Mouse (Mus musculus) lung, embryonic 16.5 days (tissue): ENCODE measurements at regions not wholly inside any gene's neighbourhood (a gene's known extent, or its start where the extent isn't known, plus 50 kb on each side); places are given as distances from the start of the nearest gene placed in this dataset.
"Not testable (repeated sequence)": the region's sequence is repeated elsewhere in the genome, so short reads cannot be mapped to it uniquely, and the experiment has no call there.

Source experiments
- ATAC-seq: fragments of 200-750 bp; cut with Nextera tagmentation; 2 replicates; pipeline ENCODE4 v1.8.0; 2017; ENCODE audit warnings: low read depth, mild to moderate bottlenecking, moderate library complexity
- H3K27ac ChIP-seq: fragments of 300-500 bp; sonication (generic); 2 replicates; pipeline ENCODE4 v1.5.1; 2014; ENCODE audit warnings: mild to moderate bottlenecking, control low read depth, low read length
- H3K27me3 ChIP-seq: fragments of 300-500 bp; sonication (generic); 2 replicates; pipeline ENCODE4 v1.6.1; 2014; ENCODE audit warnings: low read depth, low read length, mixed read lengths; ENCODE audit not compliant: control insufficient read depth, insufficient read depth
- H3K36me3 ChIP-seq: fragments of 300-500 bp; sonication (generic); 2 replicates; pipeline ENCODE4 v1.6.1; 2014; ENCODE audit warnings: low read length; ENCODE audit not compliant: control insufficient read depth, insufficient read depth
- H3K4me1 ChIP-seq: fragments of 300-500 bp; sonication (generic); replicated peaks from 2 replicates; pipeline ENCODE4 v1.6.1; 2014; ENCODE audit warnings: low read length, mixed read lengths; ENCODE audit not compliant: control insufficient read depth, insufficient read depth
- H3K4me2 ChIP-seq: fragments of 300-500 bp; sonication (generic); 2 replicates; pipeline ENCODE4 v1.6.1; 2014; ENCODE audit warnings: low read depth, low read length, control low read depth
- H3K4me3 ChIP-seq: fragments of 300-500 bp; sonication (generic); 2 replicates; pipeline ENCODE4 v1.5.1; 2014; ENCODE audit warnings: mild to moderate bottlenecking, low read length, control low read depth
- H3K9ac ChIP-seq: fragments of 300-500 bp; sonication (generic); 2 replicates; pipeline ENCODE4 v1.6.1; 2014; ENCODE audit warnings: low read length, control low read depth
- H3K9me3 ChIP-seq: fragments of 300-500 bp; sonication (generic); 2 replicates; pipeline ENCODE4 v1.6.1; 2016; ENCODE audit warnings: low read length; ENCODE audit not compliant: control insufficient read depth
- WGBS: fragments of 180-500 bp; shearing (Covaris S2); extraction: QIAGEN DNeasy Blood & Tissue Kit; methylation state at CpG from one replicate; pipeline ENCODE4 v1.1.7; 2014; 5-methylcytosine and 5-hydroxymethylcytosine counted together

- Histone ChIP-seq H3K36me3 (no peaks in the 10 kb centered on the region), H3K9ac (no peak overlapping the region), H3K4me1 (no peaks in the 10 kb centered on the region), H3K9me3 (no peaks in the 10 kb centered on the region), H3K4me3 (no peak overlapping the region), H3K4me2 (no peak overlapping the region), H3K27ac (no peak overlapping the region), H3K27me3 (no peaks in the 10 kb centered on the region)
- 93% methylated on average over 4 of the region's 4 CpGs for WGBS
- no peak for ATAC-seq
Observed at GRCm38 (mm10) chr11:121894801-121895200, 64.8 kb downstream of the Ptchd3 start.

- H3K9me3 ChIP-seq, H3K4me1 ChIP-seq, H3K9ac ChIP-seq, ATAC-seq, H3K27me3 ChIP-seq, H3K4me3 ChIP-seq, H3K36me3 ChIP-seq, H3K4me2 ChIP-seq, H3K27ac ChIP-seq: not testable (repeated sequence)
- 70% methylated on average over 6 of the region's 6 CpGs for WGBS
Observed at GRCm38 (mm10) chr11:121904393-121904792, 74.3 kb downstream of the Ptchd3 start.

GRCm38 (mm10) chr11:121924631-121925030, 94.6 kb downstream of the Ptchd3 start:
- not testable (repeated sequence) for H3K4me1 ChIP-seq, H3K27ac ChIP-seq, ATAC-seq, H3K4me3 ChIP-seq, H3K9ac ChIP-seq, H3K36me3 ChIP-seq, H3K4me2 ChIP-seq, H3K9me3 ChIP-seq, H3K27me3 ChIP-seq
- WGBS: 83% methylated on average over 10 of the region's 10 CpGs

GRCm38 (mm10) chr11:121925043-121925442, 95.0 kb downstream of the Ptchd3 start:
- not testable (repeated sequence) for H3K9me3 ChIP-seq, H3K4me1 ChIP-seq, H3K27me3 ChIP-seq, H3K36me3 ChIP-seq, H3K4me3 ChIP-seq, H3K27ac ChIP-seq, ATAC-seq, H3K9ac ChIP-seq
- WGBS: 42% methylated on average over 15 of the region's 16 CpGs
- H3K4me2 ChIP-seq: 0 out of 2 replicates have a peak overlapping the region, but pooled peaks have one; percentile 7

- H3K27me3 ChIP-seq, H3K9ac ChIP-seq, H3K4me1 ChIP-seq, H3K27ac ChIP-seq, H3K9me3 ChIP-seq, H3K36me3 ChIP-seq, H3K4me3 ChIP-seq, H3K4me2 ChIP-seq: not testable (repeated sequence)
- WGBS: 43% methylated on average over 6 of the region's 6 CpGs
- peak; percentile 17; the same call in 1 of the 2 replicates for ATAC-seq
Observed at GRCm38 (mm10) chr11:121951726-121952125, 121.7 kb downstream of the Ptchd3 start.

GRCm38 (mm10) chr11:121956367-121957235, 126.6 kb downstream of the Ptchd3 start:
- not testable (repeated sequence) for H3K4me1 ChIP-seq, H3K27me3 ChIP-seq, ATAC-seq, H3K36me3 ChIP-seq, H3K9me3 ChIP-seq, H3K27ac ChIP-seq
- peak overlapping the region; percentile 35 for H3K4me3 ChIP-seq
- 0 out of 2 replicates have a peak overlapping the region, but pooled peaks have one; percentile 35 for H3K9ac ChIP-seq
- peak overlapping the region; percentile 44 for H3K4me2 ChIP-seq
- WGBS: 21% methylated on average over 19 of the region's 20 CpGs

- not testable (repeated sequence) for ATAC-seq
Observed at GRCm38 (mm10) chr11:121958735-121959134, 128.7 kb downstream of the Ptchd3 start.

GRCm38 (mm10) chr11:121964111-121964510, 134.1 kb downstream of the Ptchd3 start:
- not testable (repeated sequence) for H3K9ac ChIP-seq, H3K27me3 ChIP-seq, ATAC-seq, H3K4me1 ChIP-seq, H3K36me3 ChIP-seq, H3K9me3 ChIP-seq, H3K4me3 ChIP-seq, H3K27ac ChIP-seq, H3K4me2 ChIP-seq

More at GRCm38 (mm10) chr11:121958735-121959134, 128.7 kb downstream of the Ptchd3 start:
- H3K9me3 ChIP-seq, H3K27me3 ChIP-seq, H3K27ac ChIP-seq, H3K9ac ChIP-seq, H3K4me1 ChIP-seq, H3K4me2 ChIP-seq, H3K4me3 ChIP-seq, H3K36me3 ChIP-seq: not testable (repeated sequence)
- WGBS: 60% methylated on average over 5 of the region's 5 CpGs

GRCm38 (mm10) chr11:121965911-121966310, 135.9 kb downstream of the Ptchd3 start:
- 3% methylated on average over 1 of the region's 1 CpGs for WGBS
- H3K36me3 ChIP-seq, H3K9ac ChIP-seq, H3K4me1 ChIP-seq, H3K4me2 ChIP-seq, H3K27me3 ChIP-seq, H3K9me3 ChIP-seq, H3K27ac ChIP-seq, H3K4me3 ChIP-seq, ATAC-seq: not testable (repeated sequence)
